ENCODE assay signal across 20 mouse cellular contexts in genomic region chr16:77488155-77488554, GRCm38 (mm10).
DNase-seq lines count a peak whose midpoint lies in the region; ATAC-seq and TF ChIP-seq lines count a peak whose summit lies in the region.
"Had no signal": no experiment of that assay in that cellular context is flagged by ENCODE, and none has a peak within 500 bp of the region (broad histone marks: within the 10 kb centered on the region; RNA-seq: fewer than 3 reads in every experiment).

No protein-coding gene starts in this region.

- peak; percentile 29 for DNase-seq in Muller cell, postnatal 12 days (ENCODE audit: inconsistent ontology term)
- no peak for DNase-seq in adrenal gland, postnatal 14 days
- DNase-seq in hindbrain, postnatal 0 days (ENCODE audit: low spot score), result no peak
- DNase-seq: adrenal gland, adult 8-10 months; adrenal gland, postnatal 25 days; cerebellum, adult 11 months; cerebellum, adult 18-20 months; cerebellum, adult 8-10 months; cerebellum, postnatal 10 days; cerebellum, postnatal 25 days had no signal

- H3K27me3 ChIP-seq in hindbrain, postnatal 0 days (ENCODE audit: insufficient read depth, low read length), result no peaks in the 10 kb centered on the region
- H3K27me3 ChIP-seq: embryonic facial prominence, embryonic 12.5 days; forebrain, embryonic 12.5 days had no signal

- TF ChIP-seq CTCF in hindbrain, postnatal 0 days (IDR thresholded peaks at IDR 0.05; ENCODE audit: low read depth), result no peak

- H3K27ac ChIP-seq in hindbrain, postnatal 0 days, result no peak overlapping the region
- H3K27ac ChIP-seq: embryonic facial prominence, embryonic 10.5 days; embryonic facial prominence, embryonic 12.5 days; forebrain, embryonic 10.5 days; forebrain, embryonic 12.5 days had no signal

- H3K9me3 ChIP-seq in hindbrain, postnatal 0 days (ENCODE audit: low read length), result no peaks in the 10 kb centered on the region
- H3K9me3 ChIP-seq: embryonic facial prominence, embryonic 10.5 days; embryonic facial prominence, embryonic 12.5 days; forebrain, embryonic 10.5 days; forebrain, embryonic 12.5 days had no signal

- H3K9ac ChIP-seq in hindbrain, postnatal 0 days (replicated peaks; ENCODE audit: low read length), result no peak overlapping the region
- H3K9ac ChIP-seq: embryonic facial prominence, embryonic 12.5 days; forebrain, embryonic 12.5 days had no signal

- WGBS in hindbrain, postnatal 0 days, result 94% methylated on average over 1 of the region's 1 CpGs

- no peak overlapping the region for H3K4me2 ChIP-seq in hindbrain, postnatal 0 days (ENCODE audit: low read depth, low read length)
- H3K4me2 ChIP-seq: embryonic facial prominence, embryonic 12.5 days; forebrain, embryonic 12.5 days had no signal

- H3K36me3 ChIP-seq in hindbrain, postnatal 0 days (ENCODE audit: insufficient read depth, low read length), result no peaks in the 10 kb centered on the region
- H3K36me3 ChIP-seq: embryonic facial prominence, embryonic 12.5 days; G1E had no signal

- H3K4me3 ChIP-seq in hindbrain, postnatal 0 days (ENCODE audit: low read length), result no peak overlapping the region
- H3K4me3 ChIP-seq: embryonic facial prominence, embryonic 10.5 days; embryonic facial prominence, embryonic 12.5 days; forebrain, embryonic 10.5 days; forebrain, embryonic 12.5 days had no signal

- no peaks in the 10 kb centered on the region for H3K4me1 ChIP-seq in hindbrain, postnatal 0 days (ENCODE audit: insufficient read depth, low read length)
- H3K4me1 ChIP-seq: embryonic facial prominence, embryonic 10.5 days; embryonic facial prominence, embryonic 12.5 days; forebrain, embryonic 10.5 days; forebrain, embryonic 12.5 days had no signal

- peak; percentile 90 for ATAC-seq in granulocyte monocyte progenitor cell, adult 5-6 weeks (replicated peaks; ENCODE audit: poor library complexity, severe bottlenecking)
- ATAC-seq in erythroid progenitor cell, adult 5-6 weeks (replicated peaks; ENCODE audit: low FRiP score, poor library complexity, severe bottlenecking), result no peak
- ATAC-seq in hindbrain, postnatal 0 days, result no peak
- ATAC-seq: activated CD4-positive, CD25-positive, alpha-beta regulatory T cell, adult 4 months; forebrain, embryonic 14.5 days; forebrain, embryonic 16.5 days had no signal
